Mouse (Mus musculus): ENCODE data around the gene Ptges3l.
"Not testable (repeated sequence)": the region's sequence is repeated elsewhere in the genome, so short reads cannot be mapped to it uniquely, and the experiment has no call there.

The Ptges3l gene

GRCm38 (mm10) chr11:101457631-101458030, 32.5 kb upstream of the Ptges3l start:
- no peak for DNase-seq (ENCODE audit: low spot score)

- DNase-seq (ENCODE audit: low spot score) = no peak
These were observed 30.5 kb upstream of the Ptges3l start for GRCm38 (mm10) chr11:101455627-101456026.

- no peak for DNase-seq (ENCODE audit: low spot score)
These were observed 29.6 kb upstream of the Ptges3l start for GRCm38 (mm10) chr11:101454702-101455101.

DNA sequence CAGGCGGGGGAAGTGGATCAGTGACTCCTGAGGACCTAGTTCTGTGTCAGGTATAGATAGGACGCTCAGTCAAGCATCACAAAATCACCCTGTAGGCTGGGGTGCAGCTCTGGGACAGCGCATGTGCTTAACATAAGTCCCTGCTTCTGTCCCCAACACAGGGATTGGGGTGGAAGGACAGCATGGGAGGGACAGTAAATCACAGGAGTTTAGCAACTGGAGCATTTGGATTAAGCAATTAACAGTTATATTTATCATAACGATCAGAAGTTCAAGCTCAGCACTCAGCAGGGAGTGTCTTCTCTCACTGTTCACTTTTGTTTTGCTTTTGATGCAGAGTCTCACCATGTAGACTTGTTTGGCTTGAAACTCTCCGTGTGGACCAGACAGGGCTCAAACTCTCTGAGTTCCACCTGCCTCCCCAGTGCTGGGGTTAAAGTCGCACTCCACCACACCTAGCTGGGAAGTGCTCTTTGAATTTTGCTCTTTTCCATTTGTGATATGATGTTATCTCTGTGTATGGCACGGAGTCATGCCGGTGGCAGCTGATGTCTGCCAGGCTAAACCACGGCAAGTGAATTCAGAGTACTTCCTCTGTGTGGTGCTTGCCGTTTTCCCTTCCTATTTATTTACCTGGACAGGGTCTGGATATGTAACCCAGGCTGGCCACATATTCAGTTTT, 27.1 kb upstream of the Ptges3l start:
- DNase-seq (ENCODE audit: low spot score) = no peak

DNA sequence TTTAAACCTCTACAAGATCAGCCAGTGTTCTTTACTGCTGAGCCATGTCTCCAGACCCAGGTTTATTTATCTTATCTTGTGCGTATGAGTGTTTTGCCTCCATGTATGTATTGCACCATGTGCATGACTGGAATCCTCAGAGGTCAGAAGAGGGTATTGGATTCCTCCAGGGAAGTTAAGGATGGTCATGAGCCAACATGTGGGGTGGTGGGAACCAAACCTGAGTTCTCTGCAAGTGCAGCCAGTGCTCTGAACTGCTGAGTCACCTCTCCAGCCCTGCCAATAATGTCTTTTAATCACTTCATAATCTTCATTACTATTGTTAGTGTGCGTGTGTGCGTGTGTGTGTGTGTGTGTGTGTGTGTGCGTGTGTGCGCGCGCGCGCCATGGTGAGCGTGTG, 26.4 kb upstream of the Ptges3l start:
- DNase-seq (ENCODE audit: low spot score) = no peak

DNA sequence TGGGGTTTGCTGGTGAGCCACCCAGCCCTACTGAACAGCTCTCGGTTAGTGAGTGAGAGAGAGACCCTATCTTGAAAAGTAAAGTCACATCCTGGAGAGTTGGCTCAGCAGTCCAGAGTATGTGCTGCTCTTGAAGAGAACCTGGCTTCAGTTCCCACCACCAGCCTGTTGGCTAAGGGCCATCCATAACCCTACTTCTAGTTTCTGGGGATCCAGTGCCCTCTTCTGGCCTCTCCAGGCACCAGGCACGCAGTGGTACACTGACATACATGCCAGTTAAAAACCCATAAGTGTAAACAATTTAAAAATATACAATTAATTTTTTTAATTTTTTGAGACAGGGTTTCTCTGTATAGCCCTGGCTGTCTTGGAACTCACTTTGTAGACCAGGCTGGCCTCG, 25.3 kb upstream of the Ptges3l start:
- DNase-seq (ENCODE audit: low spot score) = no peak

- DNase-seq (ENCODE audit: low spot score) = not testable (repeated sequence)
These were observed 24.5 kb upstream of the Ptges3l start for GRCm38 (mm10) chr11:101449596-101449995.

GRCm38 (mm10) chr11:101448899-101449298, 23.8 kb upstream of the Ptges3l start:
- DNase-seq (ENCODE audit: low spot score) = no peak

- no peak for DNase-seq (ENCODE audit: low spot score)
These were observed 23.2 kb upstream of the Ptges3l start, which contains the start of gene Ifi35 for GRCm38 (mm10) chr11:101448274-101448746. Ifi35 (plus strand) TSS chr11:101448407.

DNA sequence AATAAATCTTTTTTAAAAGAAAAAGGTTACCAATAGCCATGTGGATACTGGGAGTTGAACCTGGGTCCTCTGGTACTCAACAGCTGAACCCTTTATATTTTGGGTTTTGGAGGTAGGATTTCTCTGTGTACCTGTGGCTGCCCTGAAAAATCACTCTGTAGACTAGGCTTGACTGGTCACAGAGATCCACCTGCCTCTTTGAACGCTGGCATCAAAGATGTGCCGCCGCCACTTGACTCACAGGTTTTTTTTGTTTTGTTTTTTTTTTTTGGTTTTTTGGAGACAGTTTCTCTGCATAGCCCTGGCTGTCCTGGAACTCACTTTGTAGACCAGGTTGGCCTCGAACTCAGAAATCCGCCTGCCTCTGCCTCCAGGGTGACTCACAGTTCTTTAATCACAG, 22.7 kb upstream of the Ptges3l start:
- no peak for DNase-seq (ENCODE audit: low spot score)

DNA sequence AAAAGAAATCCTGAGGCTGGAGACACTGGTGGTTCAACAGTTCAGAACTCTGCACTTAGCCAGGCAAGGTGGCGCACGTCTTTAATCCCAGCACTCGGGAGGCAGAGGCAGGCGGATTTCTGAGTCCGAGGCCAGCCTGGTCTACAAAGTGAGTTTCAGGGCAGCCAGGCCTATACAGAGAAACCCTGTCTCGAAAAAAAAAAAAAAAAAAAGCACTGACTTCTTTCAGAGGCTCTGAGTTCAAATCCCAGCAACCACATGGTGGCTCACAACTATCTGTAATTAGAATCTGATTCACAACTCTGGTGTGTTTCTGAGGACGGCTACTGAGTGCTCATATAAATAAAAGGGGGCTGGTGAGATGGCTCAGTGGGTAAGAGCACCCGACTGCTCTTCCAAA, 21.7 kb upstream of the Ptges3l start:
- DNase-seq (ENCODE audit: low spot score) = not testable (repeated sequence)

GRCm38 (mm10) chr11:101446319-101446718, 21.2 kb upstream of the Ptges3l start:
- DNase-seq (ENCODE audit: low spot score) = no peak

GRCm38 (mm10) chr11:101442760-101443159, 17.6 kb upstream of the Ptges3l start:
- DNase-seq (ENCODE audit: low spot score) = no peak

GRCm38 (mm10) chr11:101442127-101442693, 17.1 kb upstream of the Ptges3l start, which contains the start of gene Rpl27:
Rpl27 (plus strand) TSS chr11:101442298.
- peak; percentile 96 for DNase-seq (ENCODE audit: low spot score)

DNA sequence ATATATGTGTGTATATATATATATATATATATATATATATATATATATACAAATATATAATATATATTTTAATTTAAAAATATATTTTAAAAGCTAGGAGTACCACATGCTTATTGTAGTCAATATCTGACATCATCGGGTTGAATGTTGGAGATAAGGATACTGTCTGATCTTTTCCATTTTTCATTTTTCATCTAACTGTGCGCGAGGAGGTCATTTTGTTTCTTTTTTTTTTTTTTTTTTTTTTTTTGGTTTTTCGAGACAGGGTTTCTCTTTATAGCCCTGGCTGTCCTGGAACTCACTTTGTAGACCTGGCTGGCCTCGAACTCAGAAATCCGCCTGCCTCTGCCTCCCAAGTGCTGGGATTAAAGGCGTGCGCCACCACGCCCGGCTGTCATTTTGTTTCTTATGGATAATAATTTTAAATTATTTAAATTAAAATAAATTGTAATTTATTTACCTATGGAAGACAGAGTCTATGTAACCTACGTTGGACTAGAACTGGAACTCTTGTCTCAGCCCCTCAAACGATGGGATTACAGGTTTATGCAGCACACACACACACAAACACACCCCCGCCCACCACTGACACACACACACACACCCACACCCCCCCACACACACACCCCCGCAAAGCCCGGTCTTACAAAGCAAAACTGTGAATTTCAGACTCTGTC, 16.5 kb upstream of the Ptges3l start:
- not testable (repeated sequence) for DNase-seq (ENCODE audit: low spot score)

- DNase-seq (ENCODE audit: low spot score) = not testable (repeated sequence)
These were observed 12.9 kb upstream of the Ptges3l start for GRCm38 (mm10) chr11:101438006-101438405.

DNA sequence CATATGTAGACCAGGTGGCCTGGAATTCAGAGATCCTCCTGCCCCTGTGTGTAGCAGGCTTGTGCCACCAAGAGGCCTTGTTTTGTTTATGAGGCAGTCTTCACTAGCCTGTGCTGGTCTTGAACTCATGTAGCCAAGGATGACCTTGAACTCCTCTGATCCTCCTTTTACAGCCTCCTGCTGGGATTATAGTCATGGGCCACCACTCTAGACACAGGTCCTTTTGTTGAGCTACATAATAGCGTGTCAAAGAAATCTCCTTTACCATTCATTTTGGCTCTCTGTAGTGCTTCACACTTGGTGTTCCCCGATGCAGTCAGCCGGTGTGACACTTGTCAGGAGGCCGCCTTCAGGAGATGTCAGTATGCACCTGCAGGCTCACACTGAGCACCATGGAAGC, 11.8 kb upstream of the Ptges3l start:
- no peak for DNase-seq (ENCODE audit: low spot score)

GRCm38 (mm10) chr11:101435831-101436230, 10.7 kb upstream of the Ptges3l start:
- no peak for DNase-seq (ENCODE audit: low spot score)

DNA sequence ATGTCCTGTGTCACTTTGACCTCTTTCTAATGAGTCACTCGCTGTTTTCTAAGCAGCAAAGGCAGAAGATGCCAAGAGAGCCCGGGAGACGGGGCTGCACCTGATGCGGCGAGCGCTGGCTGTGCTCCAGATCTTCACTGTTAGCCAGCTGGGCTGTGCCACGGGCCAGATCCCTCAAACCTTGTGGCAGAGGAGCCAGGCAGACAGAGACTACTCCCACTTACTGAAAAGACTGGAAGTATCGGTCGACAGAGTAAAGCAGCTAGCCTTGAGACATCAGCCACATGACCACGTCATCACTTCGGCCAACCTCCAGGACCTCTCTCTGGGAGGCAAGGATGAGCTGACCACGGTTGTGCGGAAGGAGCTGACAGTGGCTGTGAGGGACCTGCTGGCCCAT, 8.3 kb upstream of the Ptges3l start:
- DNase-seq (ENCODE audit: low spot score) = no peak

DNA sequence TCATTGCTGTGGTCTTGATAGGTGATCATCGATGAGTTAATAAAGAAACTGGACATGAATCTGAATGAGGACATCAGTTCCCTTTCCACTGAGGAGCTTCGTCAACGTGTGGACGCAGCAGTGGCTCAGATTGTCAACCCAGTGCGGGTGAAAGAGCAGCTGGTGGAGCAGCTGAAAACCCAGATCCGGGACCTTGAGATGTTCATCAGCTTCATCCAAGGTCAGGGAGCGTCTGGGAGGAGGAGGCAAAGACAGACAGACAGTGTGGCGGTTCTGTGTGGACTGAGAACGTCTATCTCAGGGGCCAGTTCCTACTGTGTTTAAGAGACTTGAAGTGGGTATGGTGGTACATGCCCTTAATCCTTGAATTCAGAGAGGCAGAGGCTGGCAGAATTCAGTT, 6.2 kb upstream of the Ptges3l start:
- no peak for DNase-seq (ENCODE audit: low spot score)

DNA sequence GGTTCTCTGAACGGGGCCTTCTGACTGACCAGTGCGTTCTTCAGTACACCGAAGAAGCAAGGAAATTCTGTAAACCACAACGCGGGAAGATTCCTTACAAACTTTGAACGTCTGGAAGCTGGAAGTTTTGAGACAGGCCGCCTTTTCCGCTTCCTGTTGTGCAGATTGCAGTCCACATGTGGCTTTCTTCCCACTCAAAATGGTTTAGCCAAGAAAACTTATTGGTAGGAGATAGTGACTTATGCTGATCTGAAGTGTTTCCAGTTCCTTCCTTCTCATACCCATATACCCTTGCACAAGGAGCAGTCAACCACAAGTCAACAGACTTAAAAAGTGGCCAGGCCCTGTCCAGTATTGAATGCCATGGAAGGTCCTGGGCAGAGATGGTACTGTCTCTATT, 1.0 kb upstream of the Ptges3l start:
- DNase-seq (ENCODE audit: low spot score) = no peak

- DNase-seq (ENCODE audit: low spot score) = no peak
These were observed 855 bp downstream of the Ptges3l start, which contains the start of gene Gm27029 for GRCm38 (mm10) chr11:101424105-101424851. Gm27029 (minus strand) TSS chr11:101424796.

All from left cerebral cortex, adult 11 months (tissue).